Mouse (Mus musculus) liver, embryonic 14.5 days (tissue): ENCODE measurements around the gene Srsf7.

ENCODE experiments used
- CTCF ChIP-seq: IDR thresholded peaks from 2 replicates; pipeline ENCODE4 v1.5.1; 2016; ENCODE audit warnings: antibody characterized with exemption, low read depth, control low read depth
- EP300 ChIP-seq: IDR thresholded peaks from 2 replicates; pipeline ENCODE4 v1.6.1; 2016; ENCODE audit warnings: antibody characterized with exemption, low read depth

DNA sequence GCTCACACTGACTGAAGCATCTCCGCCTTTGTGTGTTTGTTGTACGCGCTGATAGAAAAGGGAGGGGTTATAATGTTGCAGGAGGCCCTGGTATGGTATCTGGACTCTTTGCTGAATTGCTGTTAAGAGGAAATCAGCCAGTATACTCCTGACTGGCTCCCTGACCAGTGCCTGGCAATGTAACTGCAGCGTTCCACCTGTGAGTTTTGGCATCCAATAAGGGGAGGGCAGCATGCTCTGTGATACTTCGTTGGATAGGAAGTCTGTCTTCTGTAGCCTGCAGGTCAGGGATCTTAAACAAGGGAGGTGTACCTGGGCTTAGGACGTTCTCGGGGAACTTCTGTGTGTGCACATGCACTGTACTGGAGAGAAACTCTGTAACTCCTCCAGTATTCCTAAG, 36.2 kb downstream of the Srsf7 start:
- TF ChIP-seq CTCF (no peak), EP300 (no peak)
